Mouse (Mus musculus): ENCODE data around the gene Gpbp1.

- TF ChIP-seq CTCF (IDR thresholded peaks at IDR 0.05; ENCODE audit: borderline replicate concordance, insufficient read depth, low read depth, low read length) (no peak), POLR2A (IDR thresholded peaks at IDR 0.05; ENCODE audit: borderline replicate concordance, insufficient read depth, low read length) (no peak)
Measured at GRCm38 (mm10) chr13:111477695-111478094, 12.2 kb downstream of the Gpbp1 start.

All from cerebellum, adult 2 months (tissue).